Mouse (Mus musculus): ENCODE results near the gene Asb6. TPM values are rescaled to one million over a fixed set of nuclear protein-coding genes. Genes with fewer than 3 reads are reported as not detected.

Gene Asb6
- polyA plus RNA-seq (2017; shearing (Covaris generic)), result 43.5 TPM

GRCm38 (mm10) chr2:30830283-30830795, at the start of gene Asb6:
Gene Asb6 (minus strand): TSS chr2:30830333.

GRCm38 (mm10) chr2:30834373-30835022, 4.4 kb upstream of the Asb6 start, which contains the start of gene Prrx2:
Gene Prrx2 (plus strand): TSS chr2:30834972.

GRCm38 (mm10) chr2:30807648-30808295, 22.4 kb downstream of the Asb6 start, which contains the start of gene Ntmt1:
Gene Ntmt1 (plus strand): TSS chr2:30807826.

GRCm38 (mm10) chr2:30803604-30804003, 26.5 kb downstream of the Asb6 start, which contains the start of gene 1700001O22Rik:
Gene 1700001O22Rik (minus strand): TSS chr2:30803661.

Other genes with a start within 250 kb of the Asb6 start
- 1.4 TPM for gene Cstad, start 235.3 kb downstream of the Asb6 start, polyA plus RNA-seq (2017; shearing (Covaris generic))
- gene 1700001O22Rik, start 26.7 kb downstream of the Asb6 start, polyA plus RNA-seq (2017; shearing (Covaris generic)), result 12.9 TPM
- 27.2 TPM for gene Ntmt1, start 22.5 kb downstream of the Asb6 start, polyA plus RNA-seq (2017; shearing (Covaris generic))
- gene Prrx2, start 4.6 kb upstream of the Asb6 start, polyA plus RNA-seq (2017; shearing (Covaris generic)), result not detected
- gene Ptges, start 99.5 kb upstream of the Asb6 start, polyA plus RNA-seq (2017; shearing (Covaris generic)), result 0.27 TPM
- 36.3 TPM for gene Tor1b, start 122.6 kb upstream of the Asb6 start, polyA plus RNA-seq (2017; shearing (Covaris generic))
- 74.5 TPM for gene Tor1a, start 137.6 kb upstream of the Asb6 start, polyA plus RNA-seq (2017; shearing (Covaris generic))
- gene BC005624, start 151.9 kb upstream of the Asb6 start, polyA plus RNA-seq (2017; shearing (Covaris generic)), result 69.6 TPM
- 25.2 TPM for gene Usp20, start 151.9 kb upstream of the Asb6 start, polyA plus RNA-seq (2017; shearing (Covaris generic))